Mouse (Mus musculus): Measurements from ENCODE around the gene Ccdc169.

DNA sequence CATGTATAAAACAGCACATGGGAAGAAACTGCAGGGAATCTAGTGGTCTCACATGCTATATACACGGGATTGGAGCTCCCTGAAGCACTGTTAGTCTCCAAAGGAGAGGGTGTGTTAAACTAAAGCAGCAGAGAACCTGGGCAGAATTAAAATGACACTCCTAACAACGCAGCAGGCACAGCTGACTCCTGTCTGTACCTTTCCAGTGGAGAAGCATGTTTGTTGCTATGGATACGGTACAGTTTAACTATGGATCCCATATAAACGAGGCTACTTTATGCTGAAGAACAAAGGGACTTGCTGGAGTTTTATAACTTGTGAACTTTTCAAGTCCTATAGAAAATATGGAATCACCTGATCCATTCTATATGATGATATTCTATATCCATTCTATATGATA lies 26.4 kb downstream of the Ccdc169 start:
- TF ChIP-seq CTCF (conservative IDR thresholded peaks at IDR 0.05; ENCODE audit: low read length), result no peak
- no peak for TF ChIP-seq POU5F1 (IDR thresholded peaks at IDR 0.05; ENCODE audit: borderline replicate concordance, low read length)
- TF ChIP-seq NANOG (IDR thresholded peaks at IDR 0.05; ENCODE audit: borderline replicate concordance, low read length), result no peak
